Mouse (Mus musculus): Measurements from ENCODE around the gene Ccdc114. TPM values are rescaled to one million over a fixed set of nuclear protein-coding genes. Genes with fewer than 3 reads are reported as not detected.

Gene Ccdc114
- total RNA-seq, 2 experiments from 2014 or later, result 2.6 to 2.7 TPM

GRCm38 (mm10) chr7:45974512-45974911 is 50.6 kb downstream of the Ccdc114 start:
- no peak for DNase-seq (ENCODE audit: low spot score in 2 of 2)

GRCm38 (mm10) chr7:45981612-45982011 is 57.7 kb downstream of the Ccdc114 start:
- DNase-seq (ENCODE audit: low spot score in 2 of 2), result no peak

- DNase-seq (ENCODE audit: low spot score in 2 of 2), result no peak
Measured at GRCm38 (mm10) chr7:45986893-45987292, 63.0 kb downstream of the Ccdc114 start.

GRCm38 (mm10) chr7:45988344-45988743 is 64.5 kb downstream of the Ccdc114 start:
- DNase-seq (ENCODE audit: low spot score in 2 of 2), result no peak

- no peak for DNase-seq (ENCODE audit: low spot score in 2 of 2)
Measured at GRCm38 (mm10) chr7:45992470-45992869, 68.6 kb downstream of the Ccdc114 start.

Other genes starting within 250 kb of the Ccdc114 start
- gene Ntn5, start 240.1 kb upstream of the Ccdc114 start, total RNA-seq (2021), result 10 to 100 TPM; 11.1 to 13.3 TPM
- 1 to 10 TPM; 1.2 to 1.7 TPM for gene Sec1, start 229.7 kb upstream of the Ccdc114 start, total RNA-seq (2021)
- 100 to 1,000 TPM; 215 to 220 TPM for gene Car11, start 224.2 kb upstream of the Ccdc114 start, total RNA-seq (2021)
- 10 to 100 TPM; 63.1 to 84.6 TPM for gene Dbp, start 219.0 kb upstream of the Ccdc114 start, total RNA-seq (2021)
- 100 to 1,000 TPM; 331 to 369 TPM for gene Rpl18, start 208.6 kb upstream of the Ccdc114 start, total RNA-seq (2021)
- gene Sphk2, start 206.1 kb upstream of the Ccdc114 start, total RNA-seq (2021), result 10 to 100 TPM; 32.3 to 33.0 TPM
- under 1 TPM in 1 of 2 experiments, not detected in 1; 0.21 TPM for gene Fam83e, start 202.9 kb upstream of the Ccdc114 start, total RNA-seq (2021)
- not detected for gene Spaca4, start 198.3 kb upstream of the Ccdc114 start, total RNA-seq (2021)
- 100 to 1,000 TPM; 229 to 237 TPM for gene Lmtk3, start 140.3 kb upstream of the Ccdc114 start, total RNA-seq (2021)
- gene Sult2b1, start 139.4 kb upstream of the Ccdc114 start, total RNA-seq (2021), result 10 to 100 TPM; 11.3 to 13.7 TPM
- gene Cyth2, start 109.5 kb upstream of the Ccdc114 start, total RNA-seq (2021), result 100 to 1,000 TPM; 191 to 210 TPM
- 1 to 10 TPM; 2.2 to 2.6 TPM for gene Kcnj14, start 99.3 kb upstream of the Ccdc114 start, total RNA-seq (2021)
- gene Grwd1, start 93.1 kb upstream of the Ccdc114 start, total RNA-seq (2021), result 10 to 100 TPM; 20.1 to 23.2 TPM
- gene Kdelr1, start 51.3 kb upstream of the Ccdc114 start, total RNA-seq (2021), result 10 to 100 TPM; 69.0 to 76.2 TPM
- 10 to 100 TPM; 10.7 to 10.9 TPM for gene Grin2d, start 45.7 kb upstream of the Ccdc114 start, total RNA-seq (2021)
- not detected for gene Syngr4, start 27.4 kb upstream of the Ccdc114 start, total RNA-seq (2021)
- 10 to 100 TPM; 20.9 to 22.0 TPM for gene Tmem143, start 27.1 kb upstream of the Ccdc114 start, total RNA-seq (2021)
- gene Emp3, start 2.7 kb upstream of the Ccdc114 start, total RNA-seq (2021), result 1 to 10 TPM; 5.5 to 8.4 TPM
- gene Abcc6, start 106.2 kb downstream of the Ccdc114 start, total RNA-seq (2021), result 1 to 10 TPM; 1.4 to 2.5 TPM
- 100 to 1,000 TPM; 105 to 106 TPM for gene Nomo1, start 109.6 kb downstream of the Ccdc114 start, total RNA-seq (2021)
- 10 to 100 TPM; 38.7 to 43.1 TPM for gene Kcnj11, start 176.7 kb downstream of the Ccdc114 start, total RNA-seq (2021)

Measured in left cerebral cortex, adult 18-20 months (tissue).